Mouse (Mus musculus) liver, postnatal 0 days (tissue): ENCODE measurements at regions not wholly inside any gene's neighbourhood (a gene's known extent, or its start where the extent isn't known, plus 50 kb on each side); places are given as distances from the start of the nearest gene placed in this dataset.

ENCODE experiments used
- CTCF ChIP-seq: sonication (generic); IDR thresholded peaks from 2 replicates; pipeline ENCODE4 v1.5.1; 2016; ENCODE audit warnings: antibody characterized with exemption, low read depth
- EP300 ChIP-seq: IDR thresholded peaks from 2 replicates; pipeline ENCODE4 v1.6.1; 2016; ENCODE audit warnings: antibody characterized with exemption, low read depth, mild to moderate bottlenecking

- no peak for TF ChIP-seq CTCF
- no peak for TF ChIP-seq EP300
Observed at GRCm38 (mm10) chr10:25098070-25098469, 170.8 kb upstream of the Arg1 start.
